ENCODE assay signal across 23 mouse cellular contexts in the genomic region with DNA sequence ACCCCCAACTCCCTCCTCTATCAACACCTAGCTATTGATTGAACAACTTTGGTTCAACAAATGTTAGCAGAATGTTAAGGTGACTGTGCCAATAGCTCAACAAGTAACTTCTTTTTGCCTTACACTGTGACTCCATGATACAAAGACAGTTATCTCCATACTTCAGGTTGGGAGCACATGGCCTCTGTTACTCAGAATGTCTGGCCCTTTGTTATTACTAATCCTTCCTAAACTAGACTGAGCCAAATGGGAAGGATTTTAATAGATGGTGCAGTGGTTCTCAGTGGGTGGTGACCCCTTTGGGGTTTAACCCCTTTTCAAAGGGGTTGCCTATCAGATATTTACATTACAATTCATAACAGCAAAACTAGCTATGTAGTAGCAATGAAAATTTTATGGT. TPM values are rescaled to one million over a fixed set of nuclear protein-coding genes. Genes with fewer than 3 reads are reported as not detected.
"Had no signal": no experiment of that assay in that cellular context is flagged by ENCODE, and none has a peak within 500 bp of the region (broad histone marks: within the 10 kb centered on the region; RNA-seq: fewer than 3 reads in every experiment).

No protein-coding gene starts in this region.

- H3K4me3 ChIP-seq: lung, embryonic 15.5 days; megakaryocyte, embryonic 14.5 days; midbrain, embryonic 12.5 days; neural tube, embryonic 12.5 days; stomach, embryonic 15.5 days had no signal

- H3K27ac ChIP-seq: lung, embryonic 15.5 days; macrophage; midbrain, embryonic 12.5 days; neural tube, embryonic 12.5 days; stomach, embryonic 15.5 days; stomach, postnatal 0 days had no signal

- H3K9ac ChIP-seq: liver, postnatal 0 days; lung, embryonic 15.5 days; midbrain, embryonic 12.5 days; neural tube, embryonic 12.5 days; stomach, embryonic 15.5 days had no signal

- H3K4me2 ChIP-seq: lung, embryonic 15.5 days; midbrain, embryonic 12.5 days; neural tube, embryonic 12.5 days; stomach, embryonic 15.5 days had no signal

- DNase-seq: liver, postnatal 0 days; lung, adult 2 months; lung, postnatal 14 days; lung, postnatal 36 days; midbrain, embryonic 14.5 days; right cerebral cortex, postnatal 14 days; thymus, adult 2 months; thymus, postnatal 25 days; thymus, postnatal 4 days had no signal

- H3K4me1 ChIP-seq: lung, embryonic 15.5 days; midbrain, embryonic 12.5 days; neural tube, embryonic 12.5 days; stomach, embryonic 15.5 days had no signal

- H3K27me3 ChIP-seq: lung, embryonic 15.5 days; megakaryocyte, embryonic 14.5 days; midbrain, embryonic 12.5 days; neural tube, embryonic 12.5 days; stomach, embryonic 15.5 days had no signal

- H3K9me3 ChIP-seq: lung, embryonic 15.5 days; megakaryocyte, embryonic 14.5 days; midbrain, embryonic 12.5 days; neural tube, embryonic 12.5 days; stomach, embryonic 15.5 days had no signal

- ATAC-seq: liver, postnatal 0 days; lung, postnatal 0 days had no signal

RNA-seq across cellular contexts. Expression of a gene that starts 36.1 kb away (rescaled TPM):
- polyA plus RNA-seq: midbrain, embryonic 12.5 days; midbrain, embryonic 14.5 days; midbrain, postnatal 0 days; neural tube, embryonic 12.5 days; neural tube, embryonic 14.5 days had no signal

RNA-seq across cellular contexts. Expression of a gene that starts 46.5 kb away (rescaled TPM):
- total RNA-seq: megakaryocyte progenitor cell, adult 5-6 weeks; midbrain, postnatal 0 days; monocyte, adult 5-6 weeks had no signal
- polyA plus RNA-seq: liver, postnatal 0 days; lung, adult 2 months; lung, embryonic 15.5 days; lung, postnatal 0 days; macrophage; midbrain, embryonic 12.5 days; midbrain, embryonic 14.5 days; midbrain, postnatal 0 days; neural tube, embryonic 12.5 days; stomach, embryonic 15.5 days; stomach, postnatal 0 days; testis, adult 2 months; urinary bladder, adult 2 months had no signal

RNA-seq across cellular contexts. Expression of a gene that starts 59.3 kb away (rescaled TPM):
- total RNA-seq: megakaryocyte progenitor cell, adult 5-6 weeks; midbrain, postnatal 0 days had no signal
- polyA plus RNA-seq: liver, postnatal 0 days; macrophage; midbrain, embryonic 12.5 days; midbrain, embryonic 14.5 days; midbrain, postnatal 0 days; neural tube, embryonic 12.5 days; neural tube, embryonic 14.5 days; stomach, embryonic 15.5 days had no signal
